Comparison of ENCODE assay signal across 10 mouse cellular contexts in the genomic region with DNA sequence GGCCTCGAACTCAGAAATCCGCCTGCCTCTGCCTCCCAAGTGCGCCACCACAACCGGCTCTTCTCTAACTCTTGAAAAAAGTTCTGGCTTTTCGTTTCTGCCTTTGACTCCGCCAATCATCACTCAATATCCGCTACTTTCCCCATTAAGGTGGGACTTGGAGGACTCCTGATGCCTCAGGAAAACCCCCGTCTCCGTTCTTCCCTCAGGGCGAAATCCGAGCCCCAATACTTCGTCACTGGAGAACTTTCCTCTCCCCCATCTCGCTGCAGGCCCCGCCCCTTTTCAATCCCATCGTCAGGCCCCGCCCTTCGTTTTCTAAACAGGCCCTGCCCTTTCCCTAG. TPM values are rescaled to one million over a fixed set of nuclear protein-coding genes. Genes with fewer than 3 reads are reported as not detected.
DNase-seq lines count a peak whose midpoint lies in the region; ATAC-seq and TF ChIP-seq lines count a peak whose summit lies in the region.
"Had no signal": no experiment of that assay in that cellular context is flagged by ENCODE, and none has a peak within 500 bp of the region (broad histone marks: within the 10 kb centered on the region; RNA-seq: fewer than 3 reads in every experiment).

No protein-coding gene starts in this region.

- no peak for TF ChIP-seq CTCF in heart, adult 2 months (IDR thresholded peaks at IDR 0.05)
- no peak for TF ChIP-seq CTCF in testis, adult 2 months (IDR thresholded peaks at IDR 0.05; ENCODE audit: control insufficient read depth, insufficient read depth, insufficient replicate concordance, low read depth, low read length)

- H3K4me2 ChIP-seq in limb, embryonic 15.5 days = peak overlapping the region; percentile 95
- H3K4me2 ChIP-seq in stomach, embryonic 16.5 days (ENCODE audit: low read depth, low read length) = peak overlapping the region; percentile 96

- H3K27ac ChIP-seq in heart, adult 2 months = peak overlapping the region; percentile 85
- peak overlapping the region; percentile 34; the same call in 1 of the 2 replicates for H3K27ac ChIP-seq in testis, adult 2 months (ENCODE audit: control insufficient read depth, insufficient read depth, low read depth, low read length)
- H3K27ac ChIP-seq in limb, embryonic 15.5 days = peak overlapping the region; percentile 91
- peak overlapping the region; percentile 91; the same call in 1 of the 2 replicates for H3K27ac ChIP-seq in stomach, embryonic 16.5 days (ENCODE audit: low read length)

- H3K9ac ChIP-seq in heart, adult 2 months (ENCODE audit: low read depth, low read length) = peak overlapping the region; percentile 32
- no peak overlapping the region for H3K9ac ChIP-seq in limb, embryonic 15.5 days
- peak overlapping the region; percentile 52; the same call in 1 of the 2 replicates for H3K9ac ChIP-seq in stomach, embryonic 16.5 days (ENCODE audit: low read length)

- intact Hi-C loops in heart, adult 2 months (cut with DNase I) = loop anchor here (5.0 kb wide), 2 partner anchors 34 to 171 kb away; a partner anchor contains a TSS

- no peaks in the 10 kb centered on the region for H3K79me2 ChIP-seq in heart, adult 2 months (replicated peaks; ENCODE audit: control insufficient read depth, insufficient read depth, low read length)

- WGBS in heart, adult 2 months = 18% methylated on average over 17 of the region's 17 CpGs
- 15% methylated on average over 17 of the region's 17 CpGs for WGBS in limb, embryonic 15.5 days
- 9% methylated on average over 17 of the region's 17 CpGs for WGBS in stomach, embryonic 16.5 days

- H3K9me3 ChIP-seq in limb, embryonic 15.5 days = no peaks in the 10 kb centered on the region
- H3K9me3 ChIP-seq in stomach, embryonic 16.5 days (replicated peaks; ENCODE audit: control insufficient read depth, low read length) = no peaks in the 10 kb centered on the region

- no peak; the same call in 1 of the 2 replicates for TF ChIP-seq POLR2A in heart, adult 2 months (IDR thresholded peaks at IDR 0.05; ENCODE audit: insufficient read depth, low read depth, low read length)
- TF ChIP-seq POLR2A in testis, adult 2 months (IDR thresholded peaks at IDR 0.05; ENCODE audit: control insufficient read depth, low read depth, low read length) = no peak

- TF ChIP-seq EP300 in heart, adult 2 months (IDR thresholded peaks at IDR 0.05; ENCODE audit: insufficient read depth, low read depth, low read length) = no peak

- no peak for ATAC-seq in limb, embryonic 15.5 days (ENCODE audit: insufficient number of reproducible peaks, low FRiP score, low TSS enrichment, low read depth)
- no peak for ATAC-seq in stomach, embryonic 16.5 days (ENCODE audit: insufficient read depth, low FRiP score)

- H3K27me3 ChIP-seq in heart, adult 2 months (ENCODE audit: control insufficient read depth, insufficient read depth, low read length) = no peaks in the 10 kb centered on the region
- H3K27me3 ChIP-seq in testis, adult 2 months (ENCODE audit: control insufficient read depth, insufficient read depth, low read length) = no peaks in the 10 kb centered on the region
- H3K27me3 ChIP-seq in limb, embryonic 15.5 days = no peaks in the 10 kb centered on the region
- H3K27me3 ChIP-seq in stomach, embryonic 16.5 days (ENCODE audit: control insufficient read depth, insufficient read depth, low read length) = no peaks in the 10 kb centered on the region

- H3K4me1 ChIP-seq in heart, adult 2 months (ENCODE audit: control insufficient read depth, insufficient read depth, low read length) = peaks cover 1% of the 10 kb centered on the region; the same call in 1 of the 2 replicates
- peaks cover 14% of the 10 kb centered on the region for H3K4me1 ChIP-seq in testis, adult 2 months (ENCODE audit: control insufficient read depth, insufficient read depth, low read length)
- peaks cover 16% of the 10 kb centered on the region; the same call in 1 of the 2 replicates for H3K4me1 ChIP-seq in limb, embryonic 15.5 days
- peaks cover 7% of the 10 kb centered on the region; the same call in 1 of the 2 replicates for H3K4me1 ChIP-seq in stomach, embryonic 16.5 days (ENCODE audit: control insufficient read depth, insufficient read depth, low read length)

- no peak for DNase-seq in heart, adult 2 months
- no peak for DNase-seq in heart, adult 18-20 months
- no peak for DNase-seq in testis, postnatal 10 days (ENCODE audit: low spot score)
- no peak for DNase-seq in layer of hippocampus, adult 8-10 months (ENCODE audit: low spot score in 2 of 2)
- no peak for DNase-seq in layer of hippocampus, adult 18-20 months (ENCODE audit: low spot score in 2 of 2)

- no peaks in the 10 kb centered on the region for H3K36me3 ChIP-seq in heart, adult 2 months (ENCODE audit: control insufficient read depth, insufficient read depth, low read length)
- H3K36me3 ChIP-seq in testis, adult 2 months (ENCODE audit: control insufficient read depth, insufficient read depth, low read length) = no peaks in the 10 kb centered on the region
- peaks cover 14% of the 10 kb centered on the region for H3K36me3 ChIP-seq in limb, embryonic 15.5 days
- peaks cover 3% of the 10 kb centered on the region; the same call in 1 of the 2 replicates for H3K36me3 ChIP-seq in stomach, embryonic 16.5 days (ENCODE audit: control insufficient read depth, insufficient read depth, low read length)

- H3K4me3 ChIP-seq in heart, adult 2 months = peak overlapping the region; percentile 94
- peak overlapping the region; percentile 76 for H3K4me3 ChIP-seq in testis, adult 2 months (ENCODE audit: control insufficient read depth, low read depth, low read length)
- H3K4me3 ChIP-seq in limb, embryonic 15.5 days = peak overlapping the region; percentile 89
- peak overlapping the region; percentile 60 for H3K4me3 ChIP-seq in stomach, embryonic 16.5 days (replicated peaks; ENCODE audit: low read length)

RNA-seq across cellular contexts. Expression of a gene that starts 1.1 kb away (rescaled TPM):
- total RNA-seq in heart, adult 2 months (2021) = 1 to 10 TPM; 7.1 to 7.6 TPM
- polyA plus RNA-seq in heart, adult 2 months (2012; rRNA removed) = 9.5 and 12.1 TPM in 2 replicates
- 1 to 10 TPM; 9.0 to 9.2 TPM for total RNA-seq in heart, adult 18-20 months (2021)
- 4.1 and 5.1 TPM in 2 replicates for polyA plus RNA-seq in testis, adult 2 months (2012; rRNA removed)
- 11.8 and 14.1 TPM in 2 replicates for polyA plus RNA-seq in limb, embryonic 15.5 days (2015; fragmentation: Nextera tagmentation; extraction: Ambion mirVana)
- 9.0 and 11.3 TPM in 2 replicates for polyA plus RNA-seq in stomach, embryonic 16.5 days (2015; fragmentation: Nextera tagmentation; extraction: Ambion mirVana)
- 10 to 100 TPM in 2 of 4 experiments, 1 to 10 TPM in 2; 8.3 to 11.2 (median 10.5) TPM for total RNA-seq in layer of hippocampus, adult 8-10 months (2022)
- 1 to 10 TPM; 9.1 to 9.7 TPM for total RNA-seq in layer of hippocampus, adult 18-20 months (2021)

RNA-seq across cellular contexts. Expression of a gene that starts 23.9 kb away (rescaled TPM):
- total RNA-seq in heart, adult 2 months (2021) = 10 to 100 TPM; 13.9 to 14.0 TPM
- 26.1 and 32.0 TPM in 2 replicates for polyA plus RNA-seq in heart, adult 2 months (2012; rRNA removed)
- 10 to 100 TPM; 10.5 to 15.6 TPM for total RNA-seq in heart, adult 18-20 months (2021)
- polyA plus RNA-seq in testis, adult 2 months (2012; rRNA removed) = 93.7 and 99.3 TPM in 2 replicates
- polyA plus RNA-seq in limb, embryonic 15.5 days (2015; fragmentation: Nextera tagmentation; extraction: Ambion mirVana) = 49.6 and 49.8 TPM in 2 replicates
- polyA plus RNA-seq in stomach, embryonic 16.5 days (2015; fragmentation: Nextera tagmentation; extraction: Ambion mirVana) = 28.6 and 35.2 TPM in 2 replicates
- 100 to 1,000 TPM in 2 of 4 experiments, 10 to 100 TPM in 2; 96.9 to 109 (median 101) TPM for total RNA-seq in layer of hippocampus, adult 8-10 months (2022)
- total RNA-seq in layer of hippocampus, adult 18-20 months (2021) = 10 to 100 TPM; 79.5 to 81.8 TPM

RNA-seq across cellular contexts. Expression of a gene that starts 36.7 kb away (rescaled TPM):
- 10 to 100 TPM; 61.7 to 74.9 TPM for total RNA-seq in heart, adult 2 months (2021)
- 70.1 and 123 TPM in 2 replicates for polyA plus RNA-seq in heart, adult 2 months (2012; rRNA removed)
- total RNA-seq in heart, adult 18-20 months (2021) = 10 to 100 TPM; 77.3 to 85.5 TPM
- 81.1 and 85.6 TPM in 2 replicates for polyA plus RNA-seq in testis, adult 2 months (2012; rRNA removed)
- 73.4 and 73.8 TPM in 2 replicates for polyA plus RNA-seq in limb, embryonic 15.5 days (2015; fragmentation: Nextera tagmentation; extraction: Ambion mirVana)
- polyA plus RNA-seq in stomach, embryonic 16.5 days (2015; fragmentation: Nextera tagmentation; extraction: Ambion mirVana) = 58.2 and 59.4 TPM in 2 replicates
- 100 to 1,000 TPM; 140 to 150 (median 146) TPM for total RNA-seq in layer of hippocampus, adult 8-10 months (2022)
- 100 to 1,000 TPM; 133 to 143 TPM for total RNA-seq in layer of hippocampus, adult 18-20 months (2021)

RNA-seq across cellular contexts. Expression of a gene that starts 49.6 kb away (rescaled TPM):
- under 1 TPM in 1 of 2 experiments, not detected in 1; 0.47 TPM for total RNA-seq in heart, adult 2 months (2021)
- not detected in 2 replicates for polyA plus RNA-seq in heart, adult 2 months (2012; rRNA removed)
- under 1 TPM in 1 of 2 experiments, not detected in 1; 0.75 TPM for total RNA-seq in heart, adult 18-20 months (2021)
- 0.38 and 0.47 TPM in 2 replicates for polyA plus RNA-seq in testis, adult 2 months (2012; rRNA removed)
- polyA plus RNA-seq in limb, embryonic 15.5 days (2015; fragmentation: Nextera tagmentation; extraction: Ambion mirVana) = 1.8 and 2.7 TPM in 2 replicates
- 80.5 and 93.2 TPM in 2 replicates for polyA plus RNA-seq in stomach, embryonic 16.5 days (2015; fragmentation: Nextera tagmentation; extraction: Ambion mirVana)
- total RNA-seq in layer of hippocampus, adult 8-10 months (2022) = under 1 TPM in 1 of 4 experiments, not detected in 3; 0.66 TPM
- not detected for total RNA-seq in layer of hippocampus, adult 18-20 months (2021)
- total RNA-seq: layer of hippocampus, postnatal 14 days had no signal
- polyA plus RNA-seq: C2C12 had no signal

RNA-seq across cellular contexts. Expression of a gene that starts 50.8 kb away (rescaled TPM):
- total RNA-seq in heart, adult 2 months (2021) = 10 to 100 TPM; 48.5 to 48.6 TPM
- polyA plus RNA-seq in heart, adult 2 months (2012; rRNA removed) = 75.2 and 87.3 TPM in 2 replicates
- total RNA-seq in heart, adult 18-20 months (2021) = 10 to 100 TPM; 52.1 to 55.0 TPM
- 64.1 and 68.2 TPM in 2 replicates for polyA plus RNA-seq in testis, adult 2 months (2012; rRNA removed)
- 144 and 149 TPM in 2 replicates for polyA plus RNA-seq in limb, embryonic 15.5 days (2015; fragmentation: Nextera tagmentation; extraction: Ambion mirVana)
- polyA plus RNA-seq in stomach, embryonic 16.5 days (2015; fragmentation: Nextera tagmentation; extraction: Ambion mirVana) = 141 and 153 TPM in 2 replicates
- total RNA-seq in layer of hippocampus, adult 8-10 months (2022) = 10 to 100 TPM; 43.4 to 54.4 (median 49.2) TPM
- 10 to 100 TPM; 44.4 to 45.6 TPM for total RNA-seq in layer of hippocampus, adult 18-20 months (2021)

Comparison
In these comparisons a context has a peak if more than half of its experiments do, and no peak if none do; other contexts are left out.
1. H3K27ac ChIP-seq: peak in every context shown above with its lines; median percentile 91 in limb, embryonic 15.5 days; 91 in stomach, embryonic 16.5 days; 85 in heart, adult 2 months; 34 in testis, adult 2 months.
2. RNA of a gene that starts 23.9 kb away (total RNA-seq): 96.9 to 109 TPM in layer of hippocampus, adult 8-10 months and 79.5 to 81.8 TPM in layer of hippocampus, adult 18-20 months; 10.5 to 15.6 TPM in heart, adult 18-20 months and 13.9 to 14.0 TPM in heart, adult 2 months; every median in the first group is over 4 times any median in the second.
3. Peak in every context shown above with its lines, with median percentiles within 50 percentile points of each other: H3K4me3 ChIP-seq.